Comparison of ENCODE assay signal across 9 mouse cellular contexts in the genomic region with DNA sequence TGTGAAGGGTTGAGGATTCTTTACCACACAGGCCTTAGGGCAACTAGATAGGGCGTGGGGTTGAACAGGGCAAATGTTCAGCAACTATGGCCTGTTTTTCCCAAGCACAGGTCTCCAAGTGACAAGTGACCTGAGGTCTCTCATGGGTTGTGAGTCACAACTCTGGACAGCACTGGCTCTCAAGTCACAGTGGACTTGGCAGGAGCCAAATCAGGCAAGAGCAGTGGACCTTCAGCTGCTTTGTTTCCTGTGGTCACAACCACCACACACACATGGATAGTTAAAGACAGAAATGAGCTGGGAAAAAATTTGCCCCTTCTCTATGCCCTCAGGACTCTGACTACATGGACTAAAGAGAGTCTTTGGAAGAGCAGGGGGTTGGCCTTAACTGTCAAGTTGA.
DNase-seq lines count a peak whose midpoint lies in the region; ATAC-seq and TF ChIP-seq lines count a peak whose summit lies in the region.
"Had no signal": no experiment of that assay in that cellular context is flagged by ENCODE, and none has a peak within 500 bp of the region (broad histone marks: within the 10 kb centered on the region; RNA-seq: fewer than 3 reads in every experiment).

No protein-coding gene starts in this region.

- ATAC-seq in hindbrain, embryonic 11.5 days (ENCODE audit: low FRiP score) = no peak
- no peak for ATAC-seq in forebrain, postnatal 0 days
- no peak for ATAC-seq in midbrain, embryonic 14.5 days (ENCODE audit: low FRiP score, low TSS enrichment)
- ATAC-seq: inflammation-experienced regulatory T-cells, adult 6 months had no signal

- peak overlapping the region; percentile 53; the same call in 1 of the 2 replicates for H3K27ac ChIP-seq in hindbrain, embryonic 10.5 days
- H3K27ac ChIP-seq in hindbrain, embryonic 11.5 days (ENCODE audit: low read depth, low read length) = no peak overlapping the region
- H3K27ac ChIP-seq in forebrain, postnatal 0 days (ENCODE audit: low read depth, low read length) = peak overlapping the region; percentile 66
- H3K27ac ChIP-seq in midbrain, embryonic 14.5 days (replicated peaks; ENCODE audit: low read depth, low read length) = peak overlapping the region; percentile 86

- H3K4me2 ChIP-seq in hindbrain, embryonic 11.5 days (replicated peaks; ENCODE audit: low read depth, low read length) = no peak overlapping the region
- no peak overlapping the region for H3K4me2 ChIP-seq in forebrain, postnatal 0 days (ENCODE audit: low read depth)
- no peak overlapping the region for H3K4me2 ChIP-seq in midbrain, embryonic 14.5 days (ENCODE audit: low read length)

- H3K27me3 ChIP-seq in hindbrain, embryonic 10.5 days (ENCODE audit: insufficient read depth, poor library complexity, severe bottlenecking) = no peaks in the 10 kb centered on the region
- H3K27me3 ChIP-seq in hindbrain, embryonic 11.5 days (ENCODE audit: control insufficient read depth, insufficient read depth, low read length) = no peaks in the 10 kb centered on the region
- H3K27me3 ChIP-seq in forebrain, postnatal 0 days (ENCODE audit: insufficient read depth, low read length) = no peaks in the 10 kb centered on the region
- H3K27me3 ChIP-seq in midbrain, embryonic 14.5 days (ENCODE audit: control insufficient read depth, insufficient read depth, low read length) = no peaks in the 10 kb centered on the region

- H3K36me3 ChIP-seq in hindbrain, embryonic 10.5 days = peaks cover 60% of the 10 kb centered on the region
- H3K36me3 ChIP-seq in hindbrain, embryonic 11.5 days (ENCODE audit: control insufficient read depth, insufficient read depth, low read length) = no peaks in the 10 kb centered on the region
- H3K36me3 ChIP-seq in forebrain, postnatal 0 days (ENCODE audit: insufficient read depth) = 0 out of 2 replicates have a peak, but pooled peaks cover 3% of the 10 kb centered on the region
- H3K36me3 ChIP-seq in midbrain, embryonic 14.5 days (ENCODE audit: control insufficient read depth, insufficient read depth, low read length) = no peaks in the 10 kb centered on the region

- H3K4me1 ChIP-seq in hindbrain, embryonic 10.5 days (replicated peaks) = peaks cover 15% of the 10 kb centered on the region; the same call in 1 of the 2 replicates
- no peaks in the 10 kb centered on the region for H3K4me1 ChIP-seq in hindbrain, embryonic 11.5 days (replicated peaks; ENCODE audit: control insufficient read depth, insufficient read depth, low read length)
- no peaks in the 10 kb centered on the region for H3K4me1 ChIP-seq in forebrain, postnatal 0 days (ENCODE audit: insufficient read depth)
- peaks cover 23% of the 10 kb centered on the region for H3K4me1 ChIP-seq in midbrain, embryonic 14.5 days (ENCODE audit: control insufficient read depth, insufficient read depth, low read length)

- no peak overlapping the region for H3K4me3 ChIP-seq in hindbrain, embryonic 10.5 days
- no peak overlapping the region for H3K4me3 ChIP-seq in hindbrain, embryonic 11.5 days (ENCODE audit: low read depth, low read length)
- H3K4me3 ChIP-seq in forebrain, postnatal 0 days (ENCODE audit: low read depth, low read length) = no peak overlapping the region
- H3K4me3 ChIP-seq in midbrain, embryonic 14.5 days (replicated peaks; ENCODE audit: low read depth, low read length) = no peak overlapping the region

- no peak for DNase-seq in hindbrain, embryonic 10.5 days (ENCODE audit: low spot score)
- DNase-seq in hindbrain, embryonic 11.5 days (ENCODE audit: low spot score) = no peak
- peak; percentile 66 for DNase-seq in adipocyte (ENCODE audit: low spot score)
- DNase-seq in forebrain, postnatal 0 days = no peak
- no peak for DNase-seq in midbrain, embryonic 14.5 days
- no peak for DNase-seq in cerebellum, adult 11 months
- DNase-seq in urinary bladder, adult 18-20 months (ENCODE audit: low spot score in 2 of 2) = no peak
- DNase-seq: lung, postnatal 4 days had no signal

- TF ChIP-seq CTCF in forebrain, postnatal 0 days (IDR thresholded peaks at IDR 0.05; ENCODE audit: low read depth) = no peak

- H3K9me3 ChIP-seq in hindbrain, embryonic 10.5 days = no peaks in the 10 kb centered on the region
- H3K9me3 ChIP-seq in hindbrain, embryonic 11.5 days (ENCODE audit: control insufficient read depth, low read length) = no peaks in the 10 kb centered on the region
- H3K9me3 ChIP-seq in forebrain, postnatal 0 days (ENCODE audit: low read length) = no peaks in the 10 kb centered on the region
- no peaks in the 10 kb centered on the region for H3K9me3 ChIP-seq in midbrain, embryonic 14.5 days (ENCODE audit: control insufficient read depth, low read length)

- no peak overlapping the region for H3K9ac ChIP-seq in hindbrain, embryonic 11.5 days (ENCODE audit: low read depth, low read length)
- no peak overlapping the region for H3K9ac ChIP-seq in forebrain, postnatal 0 days
- H3K9ac ChIP-seq in midbrain, embryonic 14.5 days (replicated peaks; ENCODE audit: low read length) = no peak overlapping the region

- WGBS in hindbrain, embryonic 10.5 days = 87% methylated on average over 1 of the region's 1 CpGs
- WGBS in hindbrain, embryonic 11.5 days = 93% methylated on average over 1 of the region's 1 CpGs
- WGBS in forebrain, postnatal 0 days = 100% methylated on average over 1 of the region's 1 CpGs
- WGBS in midbrain, embryonic 14.5 days = 94% methylated on average over 1 of the region's 1 CpGs
